Mouse (Mus musculus) embryonic facial prominence, embryonic 14.5 days (tissue): ENCODE data around the gene Klhl23. TPM values are rescaled to one million over a fixed set of nuclear protein-coding genes. Genes with fewer than 3 reads are reported as not detected.
A peak's percentile ranks its signal among the peaks of the same experiment; 100 is the strongest.

Experiments used
- ATAC-seq: fragments of 200-750 bp; cut with Nextera tagmentation; 2 replicates; pipeline ENCODE4 v1.8.0; 2017; ENCODE audit warnings: low read depth, moderate number of reproducible peaks, moderate TSS enrichment
- DNase-seq: peaks from one replicate; pipeline ENCODE4 v3.0.0-alpha.2; 2015; ENCODE audit warnings: low spot score
- H3K27ac ChIP-seq: fragments of 300-500 bp; sonication (generic); replicated peaks from 2 replicates; pipeline ENCODE4 v1.5.1; 2014; ENCODE audit warnings: low read depth, mild to moderate bottlenecking, low read length, moderate library complexity
- H3K27me3 ChIP-seq: fragments of 300-500 bp; sonication (generic); replicated peaks from 2 replicates; pipeline ENCODE4 v1.6.1; 2014; ENCODE audit warnings: low read length; ENCODE audit not compliant: control insufficient read depth, insufficient read depth
- H3K36me3 ChIP-seq: fragments of 300-500 bp; sonication (generic); 2 replicates; pipeline ENCODE4 v1.6.1; 2014; ENCODE audit warnings: low read length, mixed read lengths; ENCODE audit not compliant: control insufficient read depth, insufficient read depth
- H3K4me1 ChIP-seq: fragments of 300-500 bp; sonication (generic); 2 replicates; pipeline ENCODE4 v1.6.1; 2014; ENCODE audit warnings: antibody characterized with exemption, low read length; ENCODE audit not compliant: control insufficient read depth, insufficient read depth
- H3K4me2 ChIP-seq: fragments of 300-500 bp; sonication (generic); 2 replicates; pipeline ENCODE4 v1.6.1; 2014; ENCODE audit warnings: low read depth, mild to moderate bottlenecking, low read length, moderate library complexity, mixed read lengths
- H3K4me3 ChIP-seq: fragments of 300-500 bp; sonication (generic); 2 replicates; pipeline ENCODE4 v1.5.1; 2014; ENCODE audit warnings: low read depth, mild to moderate bottlenecking, low read length
- H3K9ac ChIP-seq: fragments of 300-500 bp; sonication (generic); 2 replicates; pipeline ENCODE4 v1.6.1; 2014; ENCODE audit warnings: low read depth, mild to moderate bottlenecking, low read length, moderate library complexity, mixed read lengths
- H3K9me3 ChIP-seq: fragments of 300-500 bp; sonication (generic); 2 replicates; pipeline ENCODE4 v1.6.1; 2016; ENCODE audit warnings: low read length; ENCODE audit not compliant: control insufficient read depth
- WGBS: fragments of 180-500 bp; shearing (Covaris S2); extraction: QIAGEN DNeasy Blood & Tissue Kit; methylation state at CpG from one replicate; pipeline ENCODE4 v1.1.7; 2014; 5-methylcytosine and 5-hydroxymethylcytosine counted together
- polyA plus RNA-seq: library from polyadenylated mRNA; unstranded; fragments of >200 nt; fragmentation: Nextera tagmentation; extraction: Ambion mirVana; gene quantifications from 2 replicates; pipeline ENCODE4 v1.2.1, GENCODE M21; 2014

Gene Klhl23
- polyA plus RNA-seq, 1 experiment from 2014 or later = 20.8 TPM

GRCm38 (mm10) chr2:69822361-69823128 lies 801 bp downstream of the Klhl23 start:
- peak overlapping the region; percentile 95 for H3K9ac ChIP-seq
- peak overlapping the region; percentile 96 for H3K27ac ChIP-seq
- peaks cover 9% of the 10 kb centered on the region for H3K4me1 ChIP-seq
- no peaks in the 10 kb centered on the region for H3K27me3 ChIP-seq
- ATAC-seq = peak; percentile 76
- H3K4me3 ChIP-seq = peak overlapping the region; percentile 89
- WGBS = 0% methylated on average over 22 of the region's 80 CpGs
- DNase-seq = peak; percentile 80
- peaks cover 13% of the 10 kb centered on the region; the same call in 1 of the 2 replicates for H3K36me3 ChIP-seq
- H3K4me2 ChIP-seq = peak overlapping the region; percentile 72
- no peaks in the 10 kb centered on the region for H3K9me3 ChIP-seq

DNA sequence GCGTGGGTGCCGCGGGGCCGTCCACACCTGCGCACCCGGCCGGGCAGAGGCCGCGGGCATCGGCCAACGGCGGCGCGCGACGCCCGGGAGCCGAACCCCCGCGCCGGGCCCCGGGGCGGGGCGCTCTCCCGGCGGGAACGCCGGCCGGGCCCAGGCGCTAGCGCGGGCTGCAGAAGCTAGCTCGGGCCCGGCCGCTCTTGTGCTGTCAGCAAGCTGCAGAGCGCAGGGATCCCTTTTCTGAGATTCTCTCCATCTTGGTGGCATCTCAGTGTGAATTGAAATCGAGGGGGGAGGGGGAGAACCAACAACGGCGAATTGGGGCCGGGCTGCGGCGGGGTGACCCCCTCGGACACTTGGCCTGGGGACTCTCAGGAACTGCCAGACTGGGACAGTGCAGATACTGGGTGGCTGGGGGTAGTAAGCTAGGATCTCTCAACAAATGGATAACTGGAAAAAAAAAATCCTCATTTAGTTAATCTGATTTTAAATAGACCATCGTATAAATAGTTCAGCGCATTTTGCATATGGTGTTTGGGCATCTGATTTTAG lies 1.5 kb downstream of the Klhl23 start:
- Histone ChIP-seq H3K36me3 (peaks cover 16% of the 10 kb centered on the region), H3K4me2 (peak overlapping the region; percentile 72), H3K9me3 (no peaks in the 10 kb centered on the region), H3K27ac (peak overlapping the region; percentile 96), H3K4me3 (peak overlapping the region; percentile 89), H3K9ac (peak overlapping the region; percentile 95), H3K27me3 (no peaks in the 10 kb centered on the region), H3K4me1 (peaks cover 9% of the 10 kb centered on the region)
- peak; percentile 84 for ATAC-seq
- DNase-seq = peak; percentile 79
- WGBS = 4% methylated on average over 21 of the region's 45 CpGs

GRCm38 (mm10) chr2:69825898-69826297 lies 4.2 kb downstream of the Klhl23 start:
- peaks cover 40% of the 10 kb centered on the region for H3K36me3 ChIP-seq
- DNase-seq (no peak), ATAC-seq (no peak)
- no peaks in the 10 kb centered on the region for H3K9me3 ChIP-seq
- H3K4me3 ChIP-seq = no peak overlapping the region
- H3K27ac ChIP-seq = no peak overlapping the region
- no peaks in the 10 kb centered on the region for H3K27me3 ChIP-seq
- H3K4me1 ChIP-seq = peaks cover 9% of the 10 kb centered on the region
- 73% methylated on average over 10 of the region's 10 CpGs for WGBS
- H3K9ac ChIP-seq = no peak overlapping the region
- no peak overlapping the region for H3K4me2 ChIP-seq

DNA sequence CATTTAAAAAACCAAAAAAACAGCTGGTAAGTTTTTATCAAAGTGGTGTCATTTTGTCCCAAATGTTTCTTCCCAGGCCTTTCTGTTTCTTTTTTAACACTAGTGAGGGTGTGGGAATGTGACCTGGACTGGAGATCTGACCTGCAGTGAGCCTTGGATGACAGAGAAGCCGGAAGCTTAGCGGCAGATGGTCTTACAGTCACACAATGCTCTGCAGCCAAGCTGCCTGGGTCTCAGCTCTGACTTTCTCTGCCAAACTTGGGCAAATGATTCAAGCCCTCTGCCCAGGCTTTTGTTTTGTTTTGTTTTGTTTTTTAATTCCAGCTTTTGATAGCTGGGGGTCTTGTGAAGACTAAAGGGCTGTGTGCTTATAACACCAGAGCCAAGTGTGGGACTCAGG lies 4.6 kb downstream of the Klhl23 start:
- no peak overlapping the region for H3K9ac ChIP-seq
- no peak overlapping the region for H3K27ac ChIP-seq
- WGBS = 67% methylated on average over 2 of the region's 2 CpGs
- no peak for ATAC-seq
- H3K4me1 ChIP-seq = peaks cover 9% of the 10 kb centered on the region
- DNase-seq = peak; percentile 15
- no peaks in the 10 kb centered on the region for H3K27me3 ChIP-seq
- H3K4me3 ChIP-seq = no peak overlapping the region
- H3K36me3 ChIP-seq = peaks cover 45% of the 10 kb centered on the region
- no peaks in the 10 kb centered on the region for H3K9me3 ChIP-seq
- no peak overlapping the region for H3K4me2 ChIP-seq

GRCm38 (mm10) chr2:69828031-69828430 lies 6.3 kb downstream of the Klhl23 start:
- Histone ChIP-seq H3K4me2 (no peak overlapping the region), H3K9me3 (no peaks in the 10 kb centered on the region), H3K36me3 (peaks cover 55% of the 10 kb centered on the region), H3K9ac (no peak overlapping the region; the same call in 1 of the 2 replicates), H3K4me3 (no peak overlapping the region), H3K27me3 (no peaks in the 10 kb centered on the region), H3K27ac (0 out of 2 replicates have a peak overlapping the region, but pooled peaks have one; percentile 4), H3K4me1 (peaks cover 6% of the 10 kb centered on the region; the same call in 1 of the 2 replicates)
- WGBS = 50% methylated on average over 7 of the region's 7 CpGs
- DNase-seq (peak; percentile 29), ATAC-seq (peak; percentile 28; the same call in 1 of the 2 replicates)

DNA sequence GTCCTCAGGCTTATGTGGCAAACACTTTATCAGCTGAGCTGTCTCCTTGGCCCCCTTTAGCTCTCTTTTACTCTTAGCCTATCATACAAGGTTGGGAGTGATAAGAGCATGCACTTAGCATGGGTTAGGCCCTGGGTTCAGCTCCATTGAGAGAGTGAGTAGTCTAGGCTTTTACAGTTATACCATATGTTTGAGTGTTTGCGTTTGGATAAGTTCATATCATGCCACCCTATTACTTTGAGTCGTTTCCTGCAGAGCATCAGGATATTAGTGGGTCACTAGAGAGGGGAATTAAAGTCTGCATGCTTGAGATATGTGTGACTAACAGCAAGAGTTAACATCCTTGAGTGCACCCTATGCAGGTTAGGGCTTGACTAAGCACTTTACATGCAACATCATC lies 7.9 kb downstream of the Klhl23 start:
- H3K4me2 ChIP-seq = no peak overlapping the region
- H3K4me1 ChIP-seq = no peaks in the 10 kb centered on the region
- H3K27me3 ChIP-seq = no peaks in the 10 kb centered on the region
- ATAC-seq = no peak
- WGBS = 92% methylated on average over 2 of the region's 2 CpGs
- H3K9me3 ChIP-seq = no peaks in the 10 kb centered on the region
- H3K36me3 ChIP-seq = peaks cover 70% of the 10 kb centered on the region
- no peak overlapping the region for H3K27ac ChIP-seq
- DNase-seq = no peak
- H3K4me3 ChIP-seq = no peak overlapping the region
- no peak overlapping the region for H3K9ac ChIP-seq

DNA sequence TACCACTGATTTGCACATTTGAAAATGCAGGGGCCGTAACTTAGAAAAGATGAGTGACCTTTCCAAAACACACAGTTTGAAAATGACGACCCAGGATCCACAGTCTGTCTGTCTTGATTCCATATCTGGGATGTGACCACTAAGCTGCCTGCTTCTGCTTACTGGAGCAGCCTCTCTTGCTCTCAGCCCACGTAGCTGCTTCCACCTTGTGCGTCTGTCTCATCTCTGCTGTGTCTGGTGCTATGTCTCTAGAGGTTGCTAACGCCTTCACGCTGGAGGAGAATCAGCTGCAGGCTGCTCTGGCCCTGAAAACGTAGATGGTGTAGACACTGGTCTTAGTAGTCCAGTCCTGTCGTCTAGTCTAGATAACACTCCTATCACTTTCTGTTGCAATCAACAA lies 8.4 kb downstream of the Klhl23 start:
- H3K9ac ChIP-seq = no peak overlapping the region
- peaks cover 73% of the 10 kb centered on the region for H3K36me3 ChIP-seq
- no peaks in the 10 kb centered on the region for H3K4me1 ChIP-seq
- H3K4me2 ChIP-seq = no peak overlapping the region
- no peak overlapping the region for H3K27ac ChIP-seq
- no peak for ATAC-seq
- H3K4me3 ChIP-seq = no peak overlapping the region
- 84% methylated on average over 8 of the region's 8 CpGs for WGBS
- no peak for DNase-seq
- no peaks in the 10 kb centered on the region for H3K27me3 ChIP-seq
- no peaks in the 10 kb centered on the region for H3K9me3 ChIP-seq

- Histone ChIP-seq H3K27me3 (no peaks in the 10 kb centered on the region), H3K4me2 (no peak overlapping the region), H3K9me3 (no peaks in the 10 kb centered on the region), H3K4me1 (no peaks in the 10 kb centered on the region), H3K36me3 (peaks cover 44% of the 10 kb centered on the region), H3K27ac (no peak overlapping the region), H3K4me3 (no peak overlapping the region), H3K9ac (no peak overlapping the region)
- DNase-seq (no peak), ATAC-seq (no peak)
- 67% methylated on average over 7 of the region's 7 CpGs for WGBS
Measured at GRCm38 (mm10) chr2:69837244-69837967, 15.7 kb downstream of the Klhl23 start.
